Mouse (Mus musculus) T-helper 2 cell (primary cell): ENCODE results near the gene Mpzl3.

Source experiments
- in situ Hi-C: fragments of 300-600 bp; cut with MboI, MseI; formaldehyde crosslinking; loops from one replicate; pipeline ENCODE4 v1.15.1; 2025; ENCODE audit warnings: high pct_unique_total_duplicates

Gene Mpzl3

DNA sequence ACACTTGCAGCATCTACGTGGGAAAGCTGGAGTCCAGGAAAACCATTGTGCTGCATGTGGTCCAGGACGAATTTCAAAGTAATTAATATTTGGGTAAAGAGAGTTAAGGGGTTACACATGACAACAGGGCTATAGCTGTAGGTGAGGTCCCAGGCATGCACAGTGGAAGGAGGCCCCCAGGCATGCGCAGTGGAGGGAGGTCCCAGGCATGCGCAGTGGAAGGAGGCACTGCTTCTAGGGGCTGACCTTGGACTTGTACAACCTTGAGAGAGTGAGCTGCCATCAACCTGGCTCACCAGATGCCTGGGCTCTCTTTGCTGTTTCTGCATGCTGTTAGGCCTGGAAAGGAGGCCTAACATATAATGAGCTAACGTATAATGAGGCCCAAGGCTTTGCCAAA lies 42.9 kb downstream of the Mpzl3 start:
- in situ Hi-C loops = no loop called here

DNA sequence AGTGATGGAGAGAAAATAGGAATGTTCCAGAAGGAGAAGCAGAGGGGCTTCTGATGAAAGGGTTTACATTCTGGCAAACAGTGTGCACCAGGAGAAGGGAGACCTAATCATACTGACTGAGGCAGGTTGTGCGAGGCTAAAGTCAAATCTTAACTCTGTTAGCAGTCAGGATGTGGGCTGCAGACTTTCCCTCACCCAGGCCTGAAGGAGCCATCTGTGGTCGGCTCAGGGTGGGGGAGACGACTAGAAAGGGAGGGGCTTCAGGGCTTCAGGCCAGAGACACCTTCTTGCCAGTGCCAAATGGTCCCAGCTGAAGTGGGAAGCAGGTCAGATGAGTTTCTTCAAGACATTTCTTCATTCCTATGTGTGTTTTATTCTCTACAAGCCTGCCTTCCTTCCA lies 43.4 kb downstream of the Mpzl3 start:
- in situ Hi-C loops = no loop called here

- in situ Hi-C loops = loop anchor here (10.0 kb wide), 1 partner anchor 288 kb away; no protein-coding TSS in a partner anchor
Measured at GRCm38 (mm10) chr9:45102528-45102927, 47.5 kb downstream of the Mpzl3 start.

DNA sequence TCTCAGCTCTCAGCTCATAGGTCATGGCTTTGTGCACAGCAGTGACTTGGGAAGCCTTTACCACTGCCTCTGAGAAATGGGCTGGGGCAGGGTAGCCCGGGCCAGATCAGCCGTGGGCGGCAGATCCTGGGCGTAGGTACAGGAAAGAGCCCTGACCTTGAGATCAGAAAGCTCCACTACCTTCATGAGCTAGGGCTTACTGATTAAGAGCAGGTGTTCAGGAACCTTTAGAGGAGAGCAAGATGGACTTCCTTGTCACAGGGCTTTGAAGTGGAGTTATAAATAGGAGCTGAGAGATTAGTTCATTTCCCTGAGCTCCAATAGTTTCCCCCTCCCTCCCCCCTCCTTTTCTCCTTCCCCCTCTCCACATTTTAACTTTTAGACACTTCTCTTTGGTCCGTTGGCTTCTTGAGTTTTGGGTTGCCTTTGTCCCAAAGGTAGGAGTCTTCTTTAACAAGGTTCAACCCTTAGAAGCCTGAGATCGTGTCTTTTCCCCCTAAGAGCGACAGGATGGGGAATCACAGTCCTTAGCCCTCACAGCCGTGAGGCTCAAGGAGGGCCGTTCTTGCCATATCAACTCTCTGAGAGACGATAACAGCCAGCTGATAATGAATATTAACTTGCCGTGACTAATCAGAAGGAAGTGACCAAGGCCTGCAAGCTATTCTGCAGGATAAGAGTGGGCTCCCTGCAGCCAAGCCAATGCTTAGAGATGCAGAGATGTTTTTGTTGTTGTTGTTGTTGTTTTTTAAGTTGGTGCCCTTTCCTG lies 48.4 kb downstream of the Mpzl3 start:
- in situ Hi-C loops = loop anchor here (10.0 kb wide), 1 partner anchor 289 kb away; no protein-coding TSS in a partner anchor

DNA sequence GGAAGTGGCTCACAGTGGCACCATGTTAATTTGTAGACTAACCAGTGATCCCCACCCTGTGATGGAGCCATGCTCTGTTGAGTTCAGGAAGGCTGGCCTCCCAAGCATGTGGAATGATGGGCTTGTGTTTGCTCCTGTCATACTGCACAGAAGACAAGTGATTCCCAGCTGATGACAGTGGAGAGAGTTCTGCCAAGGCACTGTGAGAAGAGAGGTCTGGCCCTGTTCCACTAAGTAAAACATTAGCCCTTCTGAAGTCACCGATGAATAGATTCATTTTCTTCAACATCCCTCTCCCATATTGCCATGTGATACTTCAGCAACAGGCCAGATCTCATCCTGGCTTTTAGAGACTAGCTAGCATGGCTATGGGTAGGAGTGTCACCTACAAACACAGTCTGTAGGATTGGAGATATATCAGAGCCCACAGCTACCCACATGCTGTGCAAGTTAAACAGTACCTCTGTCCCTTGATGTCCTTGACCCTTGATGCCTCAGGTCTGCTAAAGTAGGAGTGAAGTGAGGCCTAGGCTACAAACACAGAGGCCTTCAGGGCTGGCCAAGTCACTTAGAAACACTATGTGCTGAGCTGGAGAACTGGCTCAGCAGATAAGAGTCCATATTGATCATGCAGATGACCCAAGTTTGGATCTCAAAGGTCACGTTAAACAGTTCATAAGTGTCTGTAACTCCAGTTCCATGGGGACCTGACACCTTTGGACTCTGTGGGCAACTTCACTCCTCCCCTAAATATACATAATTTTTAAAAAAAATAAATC lies 50.8 kb downstream of the Mpzl3 start:
- in situ Hi-C loops = loop anchor here (10.0 kb wide), 1 partner anchor 291 kb away; no protein-coding TSS in a partner anchor

DNA sequence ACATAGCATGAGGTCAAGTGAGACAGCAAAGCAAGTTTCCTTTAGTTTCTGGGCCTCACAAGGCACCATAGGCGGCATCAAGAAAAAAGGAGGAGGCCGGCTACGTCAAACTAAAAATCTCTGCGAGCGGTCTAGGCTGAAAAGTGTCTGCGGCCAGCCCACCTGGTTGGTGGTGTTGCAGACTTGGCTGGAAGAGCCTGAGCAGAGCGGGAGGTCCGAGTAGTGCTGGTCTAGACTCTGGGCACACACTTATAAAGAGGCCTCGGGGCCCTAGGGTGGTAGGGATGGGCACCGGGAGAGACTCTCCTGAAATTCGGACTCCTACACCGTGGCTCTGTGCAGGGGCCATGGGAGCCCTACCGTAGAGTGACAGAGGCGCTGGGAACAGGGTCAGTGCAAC lies 60.7 kb downstream of the Mpzl3 start:
- in situ Hi-C loops = no loop called here

DNA sequence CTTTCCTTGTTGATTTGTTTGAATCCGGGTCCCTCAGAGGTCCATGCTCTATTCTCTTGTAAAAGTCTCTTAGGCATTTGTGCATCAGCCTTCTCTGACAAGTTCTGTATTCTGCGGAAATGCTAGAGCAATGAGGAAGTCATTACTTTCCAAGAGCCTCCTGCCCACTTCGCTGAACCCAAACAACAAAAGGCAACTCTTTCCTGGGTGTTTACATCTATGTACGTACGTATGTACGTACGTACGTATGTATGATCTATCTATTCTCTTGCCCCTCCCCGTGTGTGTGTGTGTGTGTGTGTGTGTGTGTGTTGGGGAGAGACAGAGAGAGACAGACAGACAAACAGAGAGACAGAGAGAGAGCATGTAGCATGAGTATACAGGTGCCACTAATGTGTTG lies 61.8 kb downstream of the Mpzl3 start:
- in situ Hi-C loops = no loop called here

DNA sequence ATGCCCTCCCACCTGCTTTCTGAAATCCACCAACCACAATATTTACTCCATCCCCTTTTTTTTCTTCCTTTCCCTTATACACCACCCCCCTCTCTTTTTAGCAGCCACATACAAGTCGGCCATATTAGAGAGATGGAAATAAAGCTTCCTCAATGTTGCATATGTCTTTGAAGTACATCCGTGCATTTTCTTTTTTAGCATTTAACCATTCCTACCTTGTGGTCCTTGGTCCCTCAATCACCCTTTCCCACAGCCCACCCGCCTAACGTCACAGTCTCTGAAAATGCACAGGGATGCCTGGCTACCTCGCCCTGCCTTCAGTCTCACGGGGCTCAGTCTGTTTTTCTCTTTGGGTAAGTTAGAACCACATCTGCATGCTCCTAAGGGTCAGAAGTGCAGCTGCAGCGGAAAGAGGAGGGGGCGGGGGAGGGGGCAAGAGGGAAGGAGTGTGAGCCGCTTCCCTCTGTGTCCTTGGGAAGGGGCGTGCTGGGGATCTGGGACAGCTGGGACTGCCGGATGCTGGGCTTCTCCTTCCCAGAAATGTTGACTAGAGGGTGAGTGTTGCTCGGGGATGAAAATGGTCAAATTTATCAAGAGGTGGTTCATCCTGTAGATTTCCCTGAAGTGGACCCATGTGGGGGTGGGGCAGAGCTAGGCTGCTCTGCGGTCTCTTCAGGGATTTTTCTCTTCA lies 62.9 kb downstream of the Mpzl3 start, which contains the start of gene Scn2b:
Gene Scn2b, plus strand, starts transcription at position 42 of the 691 bp plus-strand sequence.
- in situ Hi-C loops = no loop called here

GRCm38 (mm10) chr9:45118552-45118951 lies 63.6 kb downstream of the Mpzl3 start:
- in situ Hi-C loops = no loop called here

GRCm38 (mm10) chr9:45119316-45119953 lies 64.4 kb downstream of the Mpzl3 start:
- in situ Hi-C loops = no loop called here

DNA sequence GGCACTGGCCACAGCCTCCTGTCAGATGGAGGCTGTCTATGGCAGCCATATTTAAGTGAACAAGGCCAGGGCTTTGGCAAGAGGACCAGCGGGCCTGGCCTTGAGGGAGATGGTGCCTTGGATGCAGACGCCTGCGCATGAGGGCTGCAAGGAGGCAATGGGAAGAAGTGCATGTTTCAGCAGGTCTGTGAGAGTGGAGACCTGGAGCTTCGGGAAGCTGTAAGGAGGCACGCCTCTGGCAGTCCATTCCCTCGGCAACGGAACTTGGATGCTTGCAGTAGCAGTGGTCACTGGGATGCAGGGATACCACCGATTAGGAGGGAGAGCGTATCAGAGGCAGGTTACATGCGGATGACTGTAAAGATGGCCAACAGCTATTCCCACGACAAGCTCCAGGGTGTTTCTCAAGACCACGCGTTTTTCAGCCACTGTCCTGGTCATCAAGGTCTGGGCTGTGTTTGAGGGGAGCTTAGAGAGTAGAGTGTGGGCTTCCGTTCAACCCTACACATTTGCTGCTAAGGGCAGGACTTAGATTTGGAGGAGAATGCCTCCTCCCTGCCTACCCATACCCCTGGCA lies 65.1 kb downstream of the Mpzl3 start:
- in situ Hi-C loops = no loop called here

GRCm38 (mm10) chr9:45120567-45120966 lies 65.6 kb downstream of the Mpzl3 start:
- in situ Hi-C loops = no loop called here

GRCm38 (mm10) chr9:45121001-45121400 lies 66.0 kb downstream of the Mpzl3 start:
- in situ Hi-C loops = no loop called here

DNA sequence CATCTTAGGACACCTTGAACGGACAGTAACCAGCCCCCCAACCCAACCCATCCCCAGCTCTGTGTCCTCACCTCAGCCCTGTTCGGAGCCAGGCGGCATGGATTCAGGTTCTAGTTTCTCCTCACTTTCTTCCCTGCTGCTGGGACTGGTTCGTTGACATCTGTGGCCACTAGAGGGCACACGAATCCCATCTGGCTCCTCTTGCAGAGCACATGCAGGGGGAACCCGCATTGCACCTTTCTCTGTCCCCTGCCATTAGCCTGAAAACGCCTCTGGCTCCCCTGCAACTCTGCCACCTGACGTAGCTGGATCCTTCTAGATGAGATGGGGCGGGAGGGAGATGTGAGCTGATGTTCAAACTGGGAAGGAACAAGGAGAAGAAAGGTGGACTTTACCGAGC lies 66.8 kb downstream of the Mpzl3 start:
- in situ Hi-C loops = no loop called here

DNA sequence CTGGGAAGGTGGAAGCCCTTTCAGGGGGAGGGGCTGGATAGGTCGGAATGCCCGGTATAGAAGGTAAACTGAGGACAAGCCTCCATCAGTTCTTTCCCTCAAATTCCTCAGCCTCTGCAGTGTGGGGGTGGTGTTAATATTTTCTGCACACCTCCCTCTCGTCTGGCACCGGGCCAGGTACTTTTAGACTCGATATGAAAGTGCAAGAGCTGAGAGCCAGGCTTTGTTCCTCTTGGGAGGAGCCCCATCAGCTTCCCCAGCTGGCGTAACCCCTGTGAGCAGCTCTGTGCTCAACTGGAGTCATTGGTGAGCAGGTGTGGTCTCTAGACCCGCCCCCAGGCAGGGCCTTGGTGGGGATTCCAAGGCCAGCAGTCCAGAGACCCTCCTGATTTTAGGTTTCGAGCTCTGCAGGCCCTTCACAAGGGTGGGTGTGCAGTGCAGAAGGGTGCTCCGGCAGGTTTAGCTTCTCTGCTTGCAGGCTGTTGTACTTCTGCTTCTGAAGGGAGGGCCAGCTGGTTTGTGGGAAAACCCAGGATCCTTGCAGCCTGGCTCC lies 67.3 kb downstream of the Mpzl3 start:
- in situ Hi-C loops = no loop called here

DNA sequence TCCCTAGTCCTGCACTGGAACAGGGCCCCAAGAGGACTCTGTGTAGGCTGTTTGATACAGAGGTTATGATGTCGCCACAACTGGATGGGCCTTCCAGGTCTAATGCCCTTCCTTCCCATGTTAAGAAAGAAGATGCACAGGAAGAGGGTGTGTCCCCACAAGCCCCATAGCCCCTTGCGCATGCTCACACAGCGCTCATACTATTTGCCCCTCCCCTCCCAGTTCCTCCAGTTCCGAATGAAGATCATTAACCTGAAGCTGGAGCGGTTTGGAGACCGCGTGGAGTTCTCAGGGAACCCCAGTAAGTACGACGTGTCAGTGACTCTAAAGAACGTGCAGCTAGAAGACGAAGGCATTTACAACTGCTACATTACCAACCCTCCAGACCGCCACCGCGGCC lies 70.2 kb downstream of the Mpzl3 start:
- in situ Hi-C loops = no loop called here

DNA sequence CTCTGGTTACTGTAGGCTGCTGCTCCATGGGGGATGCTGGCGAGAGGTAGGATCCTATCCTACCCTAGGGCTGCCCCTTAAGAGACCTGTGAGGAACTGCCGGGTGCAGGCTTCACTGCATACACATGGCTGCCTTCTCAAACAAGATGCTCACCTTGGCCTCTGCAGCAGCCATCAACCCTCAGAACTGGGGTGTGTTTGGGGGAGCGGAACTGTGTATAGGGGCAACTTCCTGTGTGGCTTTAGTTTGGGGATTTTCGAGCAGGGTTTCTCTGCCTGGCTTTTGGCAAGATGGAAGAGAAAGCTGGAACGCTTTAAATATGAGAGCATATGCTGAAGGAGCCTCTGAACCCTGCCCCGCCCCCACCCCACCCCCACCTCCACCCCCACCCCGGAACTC lies 72.0 kb downstream of the Mpzl3 start:
- in situ Hi-C loops = no loop called here
